Mouse (Mus musculus) hindbrain, embryonic 11.5 days (tissue): ENCODE measurements around the gene B3gnt8. TPM values are rescaled to one million over a fixed set of nuclear protein-coding genes. Genes with fewer than 3 reads are reported as not detected.

Experiments
- ATAC-seq: fragments of 200-750 bp; cut with Nextera tagmentation; 2 replicates; pipeline ENCODE4 v1.8.0; 2017; ENCODE audit warnings: mild to moderate bottlenecking, moderate TSS enrichment, moderate library complexity; ENCODE audit not compliant: low FRiP score
- DNase-seq: peaks from one replicate; pipeline ENCODE4 v3.0.0-alpha.2; 2015; ENCODE audit warnings: low spot score
- H3K27ac ChIP-seq: fragments of 300-500 bp; sonication (generic); 2 replicates; pipeline ENCODE4 v1.5.1; 2014; ENCODE audit warnings: mild to moderate bottlenecking, low read depth, low read length
- H3K27me3 ChIP-seq: fragments of 300-500 bp; sonication (generic); 2 replicates; pipeline ENCODE4 v1.6.1; 2014; ENCODE audit warnings: mild to moderate bottlenecking, low read length, moderate library complexity, mixed read lengths; ENCODE audit not compliant: control insufficient read depth, insufficient read depth
- H3K36me3 ChIP-seq: fragments of 300-500 bp; sonication (generic); 2 replicates; pipeline ENCODE4 v1.6.1; 2014; ENCODE audit warnings: mild to moderate bottlenecking, low read length, moderate library complexity, mixed read lengths; ENCODE audit not compliant: control insufficient read depth, insufficient read depth
- H3K4me1 ChIP-seq: fragments of 300-500 bp; sonication (generic); replicated peaks from 2 replicates; pipeline ENCODE4 v1.6.1; 2014; ENCODE audit warnings: low read length, mixed read lengths; ENCODE audit not compliant: control insufficient read depth, insufficient read depth
- H3K4me2 ChIP-seq: fragments of 300-500 bp; sonication (generic); replicated peaks from 2 replicates; pipeline ENCODE4 v1.6.1; 2014; ENCODE audit warnings: mild to moderate bottlenecking, low read depth, low read length
- H3K4me3 ChIP-seq: fragments of 300-500 bp; sonication (generic); 2 replicates; pipeline ENCODE4 v1.5.1; 2014; ENCODE audit warnings: low read depth, low read length
- H3K9ac ChIP-seq: fragments of 300-500 bp; sonication (generic); 2 replicates; pipeline ENCODE4 v1.6.1; 2014; ENCODE audit warnings: low read depth, low read length
- H3K9me3 ChIP-seq: fragments of 300-500 bp; sonication (generic); 2 replicates; pipeline ENCODE4 v1.6.1; 2016; ENCODE audit warnings: low read length; ENCODE audit not compliant: control insufficient read depth
- WGBS: fragments of 180-500 bp; shearing (Covaris S2); extraction: QIAGEN DNeasy Blood & Tissue Kit; methylation state at CpG from one replicate; pipeline ENCODE4 v1.1.7; 2014; 5-methylcytosine and 5-hydroxymethylcytosine counted together
- polyA plus RNA-seq: library from polyadenylated mRNA; unstranded; fragments of >200 nt; fragmentation: Nextera tagmentation; extraction: Ambion mirVana; gene quantifications from 2 replicates; pipeline ENCODE4 v1.2.1, GENCODE M21; 2014

Gene B3gnt8
- polyA plus RNA-seq, 1 experiment from 2014 or later = 0.91 TPM

- Histone ChIP-seq H3K4me1 (no peaks in the 10 kb centered on the region), H3K9ac (no peak overlapping the region), H3K4me2 (no peak overlapping the region), H3K4me3 (no peak overlapping the region), H3K36me3 (no peaks in the 10 kb centered on the region), H3K9me3 (no peaks in the 10 kb centered on the region), H3K27me3 (no peaks in the 10 kb centered on the region), H3K27ac (no peak overlapping the region)
- WGBS = 84% methylated on average over 4 of the region's 4 CpGs
- DNase-seq (no peak), ATAC-seq (no peak)
Measured at GRCm38 (mm10) chr7:25644631-25645030, 18.2 kb downstream of the B3gnt8 start.

- no peak for DNase-seq
- Histone ChIP-seq H3K9me3 (no peaks in the 10 kb centered on the region), H3K4me1 (no peaks in the 10 kb centered on the region), H3K4me3 (no peak overlapping the region), H3K9ac (no peak overlapping the region), H3K27ac (no peak overlapping the region), H3K4me2 (no peak overlapping the region), H3K27me3 (no peaks in the 10 kb centered on the region), H3K36me3 (no peaks in the 10 kb centered on the region)
- ATAC-seq = no peak
- 61% methylated on average over 14 of the region's 14 CpGs for WGBS
Measured at GRCm38 (mm10) chr7:25645074-25645473, 18.6 kb downstream of the B3gnt8 start.

- WGBS = 64% methylated on average over 5 of the region's 5 CpGs
- H3K27ac ChIP-seq = no peak overlapping the region
Measured at GRCm38 (mm10) chr7:25647574-25648123, 21.2 kb downstream of the B3gnt8 start.

GRCm38 (mm10) chr7:25649839-25650238 is 23.4 kb downstream of the B3gnt8 start:
- no peak for DNase-seq
- Histone ChIP-seq H3K9ac (no peak overlapping the region), H3K27ac (no peak overlapping the region), H3K4me3 (no peak overlapping the region), H3K4me2 (no peak overlapping the region), H3K27me3 (no peaks in the 10 kb centered on the region), H3K36me3 (no peaks in the 10 kb centered on the region), H3K9me3 (no peaks in the 10 kb centered on the region), H3K4me1 (no peaks in the 10 kb centered on the region)
- no peak for ATAC-seq
- WGBS = 76% methylated on average over 5 of the region's 5 CpGs

More at GRCm38 (mm10) chr7:25647574-25648123, 21.2 kb downstream of the B3gnt8 start:
- Histone ChIP-seq H3K27me3 (no peaks in the 10 kb centered on the region), H3K9me3 (no peaks in the 10 kb centered on the region), H3K4me1 (no peaks in the 10 kb centered on the region), H3K4me3 (no peak overlapping the region), H3K4me2 (no peak overlapping the region), H3K9ac (no peak overlapping the region), H3K36me3 (no peaks in the 10 kb centered on the region)
- no peak for DNase-seq
- ATAC-seq = no peak

- Histone ChIP-seq H3K9ac (no peak overlapping the region), H3K27ac (no peak overlapping the region), H3K27me3 (no peaks in the 10 kb centered on the region), H3K4me3 (no peak overlapping the region), H3K4me1 (no peaks in the 10 kb centered on the region), H3K9me3 (no peaks in the 10 kb centered on the region), H3K4me2 (no peak overlapping the region), H3K36me3 (no peaks in the 10 kb centered on the region)
- 93% methylated on average over 8 of the region's 8 CpGs for WGBS
- DNase-seq = no peak
- no peak for ATAC-seq
Measured at GRCm38 (mm10) chr7:25651281-25651680, 24.8 kb downstream of the B3gnt8 start.

- H3K9me3 ChIP-seq = no peaks in the 10 kb centered on the region
- 92% methylated on average over 11 of the region's 12 CpGs for WGBS
- H3K36me3 ChIP-seq = no peaks in the 10 kb centered on the region
- DNase-seq (no peak), ATAC-seq (no peak)
- no peak overlapping the region for H3K27ac ChIP-seq
- no peak overlapping the region for H3K9ac ChIP-seq
- no peak overlapping the region for H3K4me3 ChIP-seq
- no peaks in the 10 kb centered on the region for H3K27me3 ChIP-seq
- H3K4me2 ChIP-seq = no peak overlapping the region
- H3K4me1 ChIP-seq = no peaks in the 10 kb centered on the region
Measured at GRCm38 (mm10) chr7:25652244-25652759, 25.8 kb downstream of the B3gnt8 start.

- Histone ChIP-seq H3K4me1 (0 out of 2 replicates have a peak, but pooled peaks cover 3% of the 10 kb centered on the region), H3K27ac (no peak overlapping the region), H3K36me3 (no peaks in the 10 kb centered on the region), H3K4me3 (no peak overlapping the region), H3K9me3 (no peaks in the 10 kb centered on the region), H3K27me3 (no peaks in the 10 kb centered on the region), H3K9ac (no peak overlapping the region), H3K4me2 (no peak overlapping the region)
- DNase-seq (no peak), ATAC-seq (no peak)
- WGBS = 78% methylated on average over 11 of the region's 11 CpGs
Measured at GRCm38 (mm10) chr7:25655601-25656428, 29.4 kb downstream of the B3gnt8 start.

GRCm38 (mm10) chr7:25657785-25658184 is 31.3 kb downstream of the B3gnt8 start:
- Histone ChIP-seq H3K27ac (no peak overlapping the region), H3K4me3 (peak overlapping the region; percentile 67), H3K4me2 (peak overlapping the region; percentile 45), H3K4me1 (0 out of 2 replicates have a peak, but pooled peaks cover 3% of the 10 kb centered on the region), H3K27me3 (no peaks in the 10 kb centered on the region), H3K36me3 (no peaks in the 10 kb centered on the region), H3K9ac (no peak overlapping the region; the same call in 1 of the 2 replicates), H3K9me3 (no peaks in the 10 kb centered on the region)
- WGBS = 40% methylated on average over 10 of the region's 10 CpGs
- ATAC-seq (no peak), DNase-seq (peak; percentile 3)
